Mouse (Mus musculus) adrenal gland, adult 2 months (tissue): ENCODE measurements around the gene Slc35a5. TPM values are rescaled to one million over a fixed set of nuclear protein-coding genes. Genes with fewer than 3 reads are reported as not detected.

Experiments used
- DNase-seq: peaks from one replicate; pipeline ENCODE4 v3.0.0; 2021
- polyA plus RNA-seq: library from polyadenylated mRNA; depleted of rRNA; stranded (reverse); fragments of >200 nt; gene quantifications from 2 replicates; pipeline ENCODE4 v1.2.3, GENCODE M21; 2012; rRNA removed
- total RNA-seq, 2 experiments: library from RNA; stranded (reverse); gene quantifications; 2 replicates each; pipeline ENCODE4 v1.2.3; 2021

The Slc35a5 gene
- total and polyA plus RNA-seq, 3 experiments = 5.7 to 35.2 (median 29.4) TPM

- DNase-seq = no peak
Observed at GRCm38 (mm10) chr16:45117200-45117599, 41.3 kb downstream of the Slc35a5 start.

- DNase-seq = peak; percentile 86
Observed at GRCm38 (mm10) chr16:45110498-45110897, 48.0 kb downstream of the Slc35a5 start.

GRCm38 (mm10) chr16:45108203-45108878, 50.2 kb downstream of the Slc35a5 start:
- no peak for DNase-seq

GRCm38 (mm10) chr16:45104993-45105392, 53.5 kb downstream of the Slc35a5 start:
- no peak for DNase-seq

- no peak for DNase-seq
Observed at GRCm38 (mm10) chr16:45100892-45101291, 57.6 kb downstream of the Slc35a5 start.

GRCm38 (mm10) chr16:45098886-45099210, 59.7 kb downstream of the Slc35a5 start:
- DNase-seq = no peak

- DNase-seq = no peak
Observed at GRCm38 (mm10) chr16:45098186-45098885, 60.2 kb downstream of the Slc35a5 start.

GRCm38 (mm10) chr16:45097467-45097866, 61.0 kb downstream of the Slc35a5 start:
- DNase-seq = no peak

GRCm38 (mm10) chr16:45095561-45096482, 62.7 kb downstream of the Slc35a5 start:
- no peak for DNase-seq

GRCm38 (mm10) chr16:45095030-45095429, 63.5 kb downstream of the Slc35a5 start:
- no peak for DNase-seq

GRCm38 (mm10) chr16:45094136-45094756, 64.3 kb downstream of the Slc35a5 start:
- DNase-seq = peak; percentile 43

GRCm38 (mm10) chr16:45093137-45093731, 65.3 kb downstream of the Slc35a5 start, which contains the start of gene Ccdc80:
Gene Ccdc80 (plus strand): TSS chr16:45093402.
- DNase-seq = peak; percentile 35

GRCm38 (mm10) chr16:45090005-45090404, 68.5 kb downstream of the Slc35a5 start:
- peak; percentile 61 for DNase-seq

Other genes with a start within 250 kb of the Slc35a5 start
- gene Cd200r3, start 215.0 kb downstream of the Slc35a5 start, total RNA-seq = not detected
- not detected in 2 replicates for gene Cd200r3, start 215.0 kb downstream of the Slc35a5 start, polyA plus RNA-seq
- 10 to 100 TPM; 40.7 to 53.4 TPM for gene Ccdc80, start 65.3 kb downstream of the Slc35a5 start, total RNA-seq
- gene Ccdc80, start 65.3 kb downstream of the Slc35a5 start, polyA plus RNA-seq = 19.2 and 19.8 TPM in 2 replicates
- 10 to 100 TPM; 52.5 to 62.2 TPM for gene Atg3, start 79 bp upstream of the Slc35a5 start, total RNA-seq
- gene Atg3, start 79 bp upstream of the Slc35a5 start, polyA plus RNA-seq = 44.0 and 55.5 TPM in 2 replicates
- gene Btla, start 65.6 kb upstream of the Slc35a5 start, total RNA-seq = under 1 TPM; 0.40 to 0.48 TPM
- 0.03 TPM in 1 of 2 replicates, not detected in the other for gene Btla, start 65.6 kb upstream of the Slc35a5 start, polyA plus RNA-seq